Mouse (Mus musculus): ENCODE data around the gene Adamts2.

DNA sequence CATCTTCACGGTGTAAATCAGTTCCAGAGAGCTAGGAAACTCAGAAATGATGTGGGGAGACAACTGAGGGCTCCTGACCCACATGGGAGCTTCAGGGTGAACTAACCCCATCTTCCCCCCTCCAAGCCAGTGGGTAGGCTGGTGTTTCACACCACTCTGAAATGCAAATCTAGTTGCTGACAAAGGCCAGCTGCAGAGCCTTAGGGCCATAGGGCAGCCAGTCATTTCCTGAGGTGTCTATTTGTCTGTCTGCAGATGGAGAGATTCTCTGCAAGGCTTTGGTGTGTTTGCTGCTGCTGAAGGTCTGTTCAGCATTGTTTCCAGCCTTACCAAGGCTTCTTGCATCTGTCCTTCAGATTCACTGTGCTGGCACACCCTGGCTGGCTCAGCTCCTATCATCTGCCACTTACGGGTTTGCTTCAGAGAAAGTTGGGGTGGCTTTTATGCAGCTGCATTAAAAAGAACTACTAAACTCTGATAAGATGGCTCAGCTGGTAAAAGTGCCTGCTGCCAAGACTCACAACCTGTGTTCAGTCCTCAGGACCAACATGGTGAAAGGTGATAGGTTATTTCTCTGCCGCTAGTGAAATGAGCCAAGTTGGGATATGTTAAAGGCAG is 246.7 kb downstream of the Adamts2 start:
- no peak for TF ChIP-seq POLR2A (IDR thresholded peaks at IDR 0.05; ENCODE audit: low read depth, low read length)
- no peak for TF ChIP-seq CTCF (IDR thresholded peaks at IDR 0.05; ENCODE audit: extremely low read depth, insufficient read length, insufficient replicate concordance, low read depth, low read length)
